8 mouse cellular contexts compared by ENCODE assay signal in the genomic region with DNA sequence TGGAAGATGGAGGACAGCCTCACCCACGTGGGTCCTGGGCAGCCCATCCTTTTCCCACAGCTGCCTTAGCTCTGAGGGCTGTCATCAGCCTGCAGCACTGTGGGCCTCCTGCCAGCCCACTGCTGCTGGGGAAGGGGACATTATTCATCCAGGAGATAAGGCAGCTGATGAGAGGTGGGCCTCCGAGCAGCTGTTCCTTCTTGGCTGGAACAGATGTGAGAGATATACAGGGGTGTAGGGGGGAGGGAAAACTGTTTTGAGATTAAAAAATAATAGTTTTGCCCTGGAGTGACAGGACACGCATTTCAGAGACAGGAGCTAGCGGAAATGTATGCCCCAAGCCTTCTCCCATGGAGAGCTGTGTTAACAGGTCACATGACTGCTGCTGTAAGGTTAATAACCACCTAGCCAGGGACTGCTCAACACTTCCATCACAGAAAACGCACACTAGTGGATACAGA.
A peak's percentile ranks its signal among the peaks of the same experiment; 100 is the strongest.
DNase-seq lines count a peak whose midpoint lies in the region; ATAC-seq and TF ChIP-seq lines count a peak whose summit lies in the region.

No protein-coding gene starts in this region.

- no peak overlapping the region for H3K27ac ChIP-seq in liver, postnatal 0 days (ENCODE audit: low read depth)
- H3K27ac ChIP-seq in heart, embryonic 15.5 days: peak overlapping the region; percentile 66

- no peak overlapping the region for H3K4me2 ChIP-seq in liver, postnatal 0 days (ENCODE audit: low read depth, low read length)
- peak overlapping the region; percentile 33; the same call in 1 of the 2 replicates for H3K4me2 ChIP-seq in heart, embryonic 15.5 days

- TF ChIP-seq EP300 in liver, postnatal 0 days (IDR thresholded peaks at IDR 0.05; ENCODE audit: low read depth): no peak

- H3K4me1 ChIP-seq in liver, postnatal 0 days (ENCODE audit: insufficient read depth): no peaks in the 10 kb centered on the region
- peaks cover 53% of the 10 kb centered on the region for H3K4me1 ChIP-seq in heart, embryonic 15.5 days (replicated peaks)

- ATAC-seq in liver, postnatal 0 days: no peak
- peak; percentile 90 for ATAC-seq in heart, embryonic 15.5 days (replicated peaks; ENCODE audit: insufficient number of reproducible peaks, insufficient read depth, low FRiP score, low read depth)

- no peaks in the 10 kb centered on the region for H3K36me3 ChIP-seq in liver, postnatal 0 days (replicated peaks; ENCODE audit: insufficient read depth, low read length)
- H3K36me3 ChIP-seq in heart, embryonic 15.5 days: no peaks in the 10 kb centered on the region

- 44% methylated on average over 5 of the region's 5 CpGs for WGBS in liver, postnatal 0 days (ENCODE audit: insufficient replicate concordance)
- 12% methylated on average over 5 of the region's 5 CpGs for WGBS in heart, embryonic 15.5 days

- no peaks in the 10 kb centered on the region for H3K9me3 ChIP-seq in liver, postnatal 0 days (ENCODE audit: low read length)
- no peaks in the 10 kb centered on the region for H3K9me3 ChIP-seq in heart, embryonic 15.5 days (replicated peaks)

- no peak overlapping the region for H3K9ac ChIP-seq in liver, postnatal 0 days (replicated peaks)
- no peak overlapping the region for H3K9ac ChIP-seq in heart, embryonic 15.5 days

- no peaks in the 10 kb centered on the region for H3K27me3 ChIP-seq in liver, postnatal 0 days (ENCODE audit: insufficient read depth, low read length)
- H3K27me3 ChIP-seq in heart, embryonic 15.5 days: no peaks in the 10 kb centered on the region

- DNase-seq in liver: peak; percentile 58
- DNase-seq in liver, postnatal 0 days: no peak
- peak; percentile 66 to 82 for DNase-seq in kidney, postnatal 25 days
- peak; percentile 54 for DNase-seq in neural tube, embryonic 10.5 days (ENCODE audit: extremely low spot score, low spot score)
- no peak for DNase-seq in thymus, adult 18-20 months
- DNase-seq in left cerebral cortex, adult 18-20 months (ENCODE audit: low spot score in 2 of 2): no peak
- DNase-seq in right cerebral cortex, postnatal 36 days (ENCODE audit: low spot score in 2 of 2): no peak

- no peak for TF ChIP-seq CTCF in liver, postnatal 0 days (IDR thresholded peaks at IDR 0.05; ENCODE audit: low read depth)

- H3K4me3 ChIP-seq in liver, postnatal 0 days (ENCODE audit: low read depth, low read length): no peak overlapping the region
- no peak overlapping the region for H3K4me3 ChIP-seq in heart, embryonic 15.5 days

Comparison
In these comparisons a context has a peak if more than half of its experiments do, and no peak if none do; other contexts are left out.
1. DNase-seq: peak in liver (single experiment), kidney, postnatal 25 days (2 of 2) and neural tube, embryonic 10.5 days (single experiment); none in liver, postnatal 0 days (single experiment), thymus, adult 18-20 months (0 of 2), left cerebral cortex, adult 18-20 months (0 of 2) and right cerebral cortex, postnatal 36 days (0 of 2).